Mouse (Mus musculus) megakaryocyte, embryonic 14.5 days (primary cell): ENCODE results near the gene Prss12.

ENCODE experiments used
- FLI1 ChIP-seq: IDR thresholded peaks from 2 replicates; pipeline ENCODE4 v1.6.1; 2012; ENCODE audit warnings: low read length, inconsistent platforms, mixed read lengths
- GATA1 ChIP-seq: IDR thresholded peaks from 3 replicates; pipeline ENCODE4 v1.6.1; 2012; ENCODE audit warnings: mixed read lengths, low read length, inconsistent platforms, borderline replicate concordance

- TF ChIP-seq GATA1 = no peak
- no peak for TF ChIP-seq FLI1
Measured at GRCm38 (mm10) chr3:123462264-123462663, 15.6 kb downstream of the Prss12 start.
